Mouse (Mus musculus) heart, embryonic 11.5 days (tissue): ENCODE measurements at regions not wholly inside any gene's neighbourhood (a gene's known extent, or its start where the extent isn't known, plus 50 kb on each side); places are given as distances from the start of the nearest gene placed in this dataset.

Source experiments
- ATAC-seq: fragments of 200-750 bp; cut with Nextera tagmentation; replicated peaks from 2 replicates; pipeline ENCODE4 v1.8.0; 2017; ENCODE audit warnings: moderate library complexity; ENCODE audit not compliant: insufficient number of reproducible peaks, low FRiP score, low TSS enrichment
- H3K27ac ChIP-seq: fragments of 300-500 bp; sonication (generic); 2 replicates; pipeline ENCODE4 v1.5.1; 2014; ENCODE audit warnings: mild to moderate bottlenecking, low read depth, low read length
- H3K27me3 ChIP-seq: fragments of 300-500 bp; sonication (generic); 2 replicates; pipeline ENCODE4 v1.6.1; 2014; ENCODE audit warnings: mild to moderate bottlenecking, low read length, mixed read lengths; ENCODE audit not compliant: control insufficient read depth, insufficient read depth
- H3K36me3 ChIP-seq: fragments of 300-500 bp; sonication (generic); 2 replicates; pipeline ENCODE4 v1.6.1; 2014; ENCODE audit warnings: mild to moderate bottlenecking, low read length, moderate library complexity, mixed read lengths; ENCODE audit not compliant: control insufficient read depth, insufficient read depth
- H3K4me1 ChIP-seq: fragments of 300-500 bp; sonication (generic); 2 replicates; pipeline ENCODE4 v1.6.1; 2014; ENCODE audit warnings: low read length; ENCODE audit not compliant: control insufficient read depth, insufficient read depth
- H3K4me2 ChIP-seq: fragments of 300-500 bp; sonication (generic); 2 replicates; pipeline ENCODE4 v1.6.1; 2014; ENCODE audit warnings: mild to moderate bottlenecking, moderate library complexity
- H3K4me3 ChIP-seq: fragments of 300-500 bp; sonication (generic); 2 replicates; pipeline ENCODE4 v1.5.1; 2014; ENCODE audit warnings: low read depth, low read length
- H3K9ac ChIP-seq: fragments of 300-500 bp; sonication (generic); 2 replicates; pipeline ENCODE4 v1.6.1; 2014; ENCODE audit warnings: mild to moderate bottlenecking, low read depth, low read length, moderate library complexity
- H3K9me3 ChIP-seq: fragments of 300-500 bp; sonication (generic); replicated peaks from 2 replicates; pipeline ENCODE4 v1.6.1; 2016; ENCODE audit warnings: low read length; ENCODE audit not compliant: control insufficient read depth
- WGBS: fragments of 180-500 bp; shearing (Covaris S2); extraction: QIAGEN DNeasy Blood & Tissue Kit; methylation state at CpG from one replicate; pipeline ENCODE4 v1.1.7; 2014; ENCODE audit not compliant: insufficient replicate concordance; 5-methylcytosine and 5-hydroxymethylcytosine counted together

DNA sequence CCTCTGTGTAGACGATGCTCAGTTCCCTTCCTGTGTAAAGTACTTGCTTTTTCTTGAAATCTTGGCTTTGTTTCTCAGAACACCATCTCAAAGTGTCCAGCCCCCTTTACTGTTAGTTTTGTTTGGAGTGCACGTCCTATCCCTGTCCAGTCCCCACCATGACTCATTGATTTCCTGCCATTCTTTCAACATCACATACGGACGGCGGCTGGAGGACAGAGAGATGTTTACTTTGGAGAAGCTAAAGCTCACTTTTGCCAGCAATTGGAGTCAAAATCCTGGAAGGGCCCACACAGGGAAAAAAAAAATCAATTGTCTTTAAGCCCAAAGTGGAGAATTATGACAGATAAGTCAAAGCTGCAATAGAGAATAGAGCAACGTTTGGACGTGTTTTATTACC lies 51.8 kb downstream of the Gm5426 start:
- H3K9me3 ChIP-seq: no peaks in the 10 kb centered on the region
- H3K27me3 ChIP-seq: no peaks in the 10 kb centered on the region
- H3K4me2 ChIP-seq: no peak overlapping the region
- no peaks in the 10 kb centered on the region for H3K36me3 ChIP-seq
- no peak overlapping the region for H3K4me3 ChIP-seq
- no peak overlapping the region for H3K9ac ChIP-seq
- no peaks in the 10 kb centered on the region for H3K4me1 ChIP-seq
- 56% methylated on average over 7 of the region's 7 CpGs for WGBS
- ATAC-seq: peak; percentile 59; the same call in 1 of the 2 replicates
- peak overlapping the region; percentile 60 for H3K27ac ChIP-seq

GRCm38 (mm10) chr10:96190168-96190987 lies 54.0 kb downstream of the Gm5426 start:
- ATAC-seq: no peak
- no peaks in the 10 kb centered on the region for H3K27me3 ChIP-seq
- no peak overlapping the region for H3K4me2 ChIP-seq
- no peaks in the 10 kb centered on the region for H3K9me3 ChIP-seq
- H3K36me3 ChIP-seq: no peaks in the 10 kb centered on the region
- H3K27ac ChIP-seq: no peak overlapping the region
- H3K9ac ChIP-seq: no peak overlapping the region
- 77% methylated on average over 10 of the region's 10 CpGs for WGBS
- H3K4me3 ChIP-seq: no peak overlapping the region
- H3K4me1 ChIP-seq: no peaks in the 10 kb centered on the region

- Histone ChIP-seq H3K9ac (no peak overlapping the region), H3K27ac (no peak overlapping the region), H3K4me3 (no peak overlapping the region), H3K9me3 (no peaks in the 10 kb centered on the region), H3K4me1 (no peaks in the 10 kb centered on the region), H3K36me3 (no peaks in the 10 kb centered on the region), H3K4me2 (no peak overlapping the region), H3K27me3 (no peaks in the 10 kb centered on the region)
- peak; percentile 57; the same call in 1 of the 2 replicates for ATAC-seq
- WGBS: 69% methylated on average over 27 of the region's 27 CpGs
These were observed 64.7 kb downstream of the Gm5426 start for GRCm38 (mm10) chr10:96200932-96201641.

- Histone ChIP-seq H3K4me1 (no peaks in the 10 kb centered on the region), H3K9ac (no peak overlapping the region), H3K9me3 (no peaks in the 10 kb centered on the region), H3K4me2 (no peak overlapping the region), H3K36me3 (no peaks in the 10 kb centered on the region), H3K4me3 (no peak overlapping the region), H3K27me3 (no peaks in the 10 kb centered on the region), H3K27ac (no peak overlapping the region)
- WGBS: 66% methylated on average over 6 of the region's 6 CpGs
- no peak for ATAC-seq
These were observed 65.5 kb downstream of the Gm5426 start for GRCm38 (mm10) chr10:96201891-96202290.

DNA sequence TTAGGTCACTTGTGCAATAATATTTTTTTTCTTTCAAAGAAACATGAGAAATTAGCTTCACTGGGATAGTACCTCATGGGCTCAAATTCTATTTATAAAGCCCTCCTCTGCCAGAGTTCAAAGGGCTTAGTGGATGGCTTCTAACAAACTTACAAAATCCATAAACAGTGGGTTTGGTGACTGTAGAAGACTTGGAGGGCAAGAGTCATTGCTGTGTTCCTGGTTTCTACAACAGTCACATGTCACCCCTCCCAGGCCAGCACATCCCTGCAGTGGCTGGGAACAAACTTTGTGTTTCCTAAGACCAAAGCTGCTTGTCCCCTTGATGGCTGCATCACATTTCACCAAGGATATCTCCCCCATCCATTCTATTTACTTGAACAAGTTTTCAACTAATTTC lies 66.5 kb downstream of the Gm5426 start:
- no peaks in the 10 kb centered on the region for H3K4me1 ChIP-seq
- no peak overlapping the region for H3K4me2 ChIP-seq
- H3K27me3 ChIP-seq: no peaks in the 10 kb centered on the region
- H3K4me3 ChIP-seq: no peak overlapping the region
- no peak overlapping the region for H3K27ac ChIP-seq
- H3K9me3 ChIP-seq: 0 out of 2 replicates have a peak, but pooled peaks cover 2% of the 10 kb centered on the region
- ATAC-seq: no peak
- no peaks in the 10 kb centered on the region for H3K36me3 ChIP-seq
- H3K9ac ChIP-seq: no peak overlapping the region

- Histone ChIP-seq H3K4me2 (no peak overlapping the region), H3K27ac (peak overlapping the region; percentile 24; the same call in 1 of the 2 replicates), H3K9me3 (0 out of 2 replicates have a peak, but pooled peaks cover 2% of the 10 kb centered on the region), H3K4me3 (no peak overlapping the region), H3K36me3 (no peaks in the 10 kb centered on the region), H3K4me1 (no peaks in the 10 kb centered on the region), H3K27me3 (no peaks in the 10 kb centered on the region), H3K9ac (no peak overlapping the region)
- peak; percentile 88 for ATAC-seq
- 51% methylated on average over 5 of the region's 5 CpGs for WGBS
These were observed 67.8 kb downstream of the Gm5426 start for GRCm38 (mm10) chr10:96204198-96204597.

- H3K27ac ChIP-seq: no peak overlapping the region
- H3K4me1 ChIP-seq: no peaks in the 10 kb centered on the region
- 87% methylated on average over 5 of the region's 5 CpGs for whole genome bisulfite sequencing
- H3K9ac ChIP-seq: no peak overlapping the region
- no peak for ATAC-seq
- H3K27me3 ChIP-seq: no peaks in the 10 kb centered on the region
- no peaks in the 10 kb centered on the region for H3K36me3 ChIP-seq
- H3K9me3 ChIP-seq: 0 out of 2 replicates have a peak, but pooled peaks cover 2% of the 10 kb centered on the region
- no peak overlapping the region for H3K4me3 ChIP-seq
- no peak overlapping the region for H3K4me2 ChIP-seq
These were observed 72.8 kb downstream of the Gm5426 start for GRCm38 (mm10) chr10:96209171-96209570.

- Histone ChIP-seq H3K4me1 (no peaks in the 10 kb centered on the region), H3K4me2 (no peak overlapping the region), H3K36me3 (no peaks in the 10 kb centered on the region), H3K27me3 (no peaks in the 10 kb centered on the region), H3K9ac (no peak overlapping the region), H3K4me3 (no peak overlapping the region), H3K27ac (no peak overlapping the region), H3K9me3 (0 out of 2 replicates have a peak, but pooled peaks cover 2% of the 10 kb centered on the region)
- WGBS: 67% methylated on average over 7 of the region's 7 CpGs
- ATAC-seq: 0 out of 2 replicates have a peak, but pooled peaks have one; percentile 39
These were observed 74.8 kb downstream of the Gm5426 start for GRCm38 (mm10) chr10:96211189-96211588.
